Mouse (Mus musculus) MEL (cell line): Measurements from ENCODE around the gene Dock7. TPM values are rescaled to one million over a fixed set of nuclear protein-coding genes. Genes with fewer than 3 reads are reported as not detected.

Experiments
- DNase-seq: peaks from one replicate; pipeline ENCODE4 v3.0.0; 2011; ENCODE audit warnings: low read depth, low spot score
- H3K27ac ChIP-seq: 2 replicates; pipeline ENCODE4 v1.5.1; 2012; ENCODE audit warnings: low read depth, mild to moderate bottlenecking, control low read depth, low read length, moderate library complexity; ENCODE audit not compliant: control insufficient read depth
- H3K27me3 ChIP-seq, 2 experiments: fragments of 150-350 bp in 1 of 2; sonication (generic) in 1 of 2; 2 replicates each; pipeline ENCODE4 v1.6.1; 2012; ENCODE audit warnings: low read length in 2 of 2, mild to moderate bottlenecking in 2 of 2, improper control_type of control experiment in 1 of 2, moderate library complexity in 1 of 2; ENCODE audit not compliant: insufficient read depth in 2 of 2, control insufficient read depth in 1 of 2
- H3K36me3 ChIP-seq, 2 experiments: 2 replicates each; pipeline ENCODE4 v1.6.1; 2012 to 2014; ENCODE audit warnings: low read length in 2 of 2, improper control_type of control experiment in 1 of 2, inconsistent platforms in 1 of 2, mild to moderate bottlenecking in 1 of 2; ENCODE audit not compliant: insufficient read depth in 2 of 2, control insufficient read depth in 1 of 2
- H3K4me1 ChIP-seq, 2 experiments: fragments of 150-350 bp in 1 of 2; sonication (generic) in 1 of 2; 2 replicates each; pipeline ENCODE4 v1.6.1; 2012; ENCODE audit warnings: low read length in 2 of 2, improper control_type of control experiment in 1 of 2, mild to moderate bottlenecking in 1 of 2; ENCODE audit not compliant: insufficient read depth in 2 of 2, control insufficient read depth in 1 of 2
- H3K4me3 ChIP-seq, 2 experiments: fragments of 150-350 bp in 1 of 2; sonication (generic) in 1 of 2; 2 replicates each; pipeline ENCODE4 v1.5.1; 2012; ENCODE audit warnings: low read depth in 2 of 2, low read length in 2 of 2, mild to moderate bottlenecking in 2 of 2, moderate library complexity in 2 of 2, control low read depth in 1 of 2, improper control_type of control experiment in 1 of 2; ENCODE audit not compliant: control insufficient read depth in 1 of 2, insufficient read depth in 1 of 2
- H3K79me2 ChIP-seq: 2 replicates; pipeline ENCODE4 v1.6.1; 2012; ENCODE audit warnings: mild to moderate bottlenecking, low read length, moderate library complexity; ENCODE audit not compliant: control insufficient read depth, poor library complexity, insufficient read depth
- H3K9ac ChIP-seq: 2 replicates; pipeline ENCODE4 v1.6.1; 2012; ENCODE audit warnings: low read depth, mild to moderate bottlenecking, control low read depth, low read length, moderate library complexity; ENCODE audit not compliant: control insufficient read depth, poor library complexity, severe bottlenecking
- H3K9me3 ChIP-seq: fragments of 150-350 bp; sonication (generic); replicated peaks from 2 replicates; pipeline ENCODE4 v1.6.1; 2012; ENCODE audit warnings: mild to moderate bottlenecking, low read length, improper control_type of control experiment, moderate library complexity; ENCODE audit not compliant: insufficient read depth
- ETS1 ChIP-seq: IDR thresholded peaks from 2 replicates; pipeline ENCODE4 v1.6.1; 2012; ENCODE audit warnings: low read depth, mild to moderate bottlenecking, inconsistent platforms, low read length, improper control_type of control experiment, moderate library complexity
- HCFC1 ChIP-seq: IDR thresholded peaks from 2 replicates; pipeline ENCODE4 v1.6.1; 2012; ENCODE audit warnings: low read depth, mild to moderate bottlenecking, inconsistent platforms, low read length, improper control_type of control experiment, moderate library complexity
- MAFK ChIP-seq: IDR thresholded peaks from 2 replicates; pipeline ENCODE4 v1.6.1; 2011; ENCODE audit warnings: low read depth, mild to moderate bottlenecking, low read length, improper control_type of control experiment, borderline replicate concordance
- MAX ChIP-seq: IDR thresholded peaks from 2 replicates; pipeline ENCODE4 v1.6.1; 2011; ENCODE audit warnings: low read length, improper control_type of control experiment
- MAZ ChIP-seq: IDR thresholded peaks from 2 replicates; pipeline ENCODE4 v1.6.1; 2012; ENCODE audit warnings: low read depth, mild to moderate bottlenecking, inconsistent platforms, low read length, improper control_type of control experiment
- MEF2A ChIP-seq: IDR thresholded peaks from 2 replicates; pipeline ENCODE4 v1.6.1; 2014; ENCODE audit warnings: low read depth, mild to moderate bottlenecking, inconsistent platforms, low read length, improper control_type of control experiment; ENCODE audit not compliant: poor library complexity, insufficient replicate concordance, severe bottlenecking; ENCODE audit errors: extremely low read depth
- MYB ChIP-seq: IDR thresholded peaks from 2 replicates; pipeline ENCODE4 v1.6.1; 2011; ENCODE audit warnings: mild to moderate bottlenecking, low read depth, low read length, improper control_type of control experiment
- NRF1 ChIP-seq: IDR thresholded peaks from 2 replicates; pipeline ENCODE4 v1.6.1; 2014; ENCODE audit warnings: low read depth, mild to moderate bottlenecking, inconsistent platforms, low read length, improper control_type of control experiment, moderate library complexity; ENCODE audit not compliant: poor library complexity, insufficient read depth, severe bottlenecking
- POLR2A ChIP-seq, 2 experiments: IDR thresholded peaks; 2 replicates each; pipeline ENCODE4 v1.6.1; 2011 to 2012; ENCODE audit warnings: low read length in 2 of 2, mild to moderate bottlenecking in 2 of 2, control low read depth in 1 of 2, improper control_type of control experiment in 1 of 2, low read depth in 1 of 2, moderate library complexity in 1 of 2; ENCODE audit not compliant: control insufficient read depth in 1 of 2, insufficient read depth in 1 of 2, poor library complexity in 1 of 2
- RAD21 ChIP-seq: IDR thresholded peaks from 2 replicates; pipeline ENCODE4 v1.6.1; 2011; ENCODE audit warnings: mild to moderate bottlenecking, low read depth, low read length, improper control_type of control experiment
- RCOR1 ChIP-seq: IDR thresholded peaks from 2 replicates; pipeline ENCODE4 v1.6.1; 2012; ENCODE audit warnings: low read depth, mild to moderate bottlenecking, inconsistent platforms, low read length, improper control_type of control experiment
- TBP ChIP-seq: IDR thresholded peaks from 2 replicates; pipeline ENCODE4 v1.8.0; 2011; ENCODE audit warnings: low read depth, low read length, improper control_type of control experiment
- USF1 ChIP-seq: IDR thresholded peaks from 2 replicates; pipeline ENCODE4 v1.6.1; 2014; ENCODE audit warnings: low read depth, mild to moderate bottlenecking, inconsistent platforms, low read length, improper control_type of control experiment, moderate library complexity
- ZC3H11A ChIP-seq: IDR thresholded peaks from 2 replicates; pipeline ENCODE4 v1.6.1; 2012; ENCODE audit warnings: low read depth, mild to moderate bottlenecking, inconsistent platforms, low read length, improper control_type of control experiment
- ZNF384 ChIP-seq: IDR thresholded peaks from 2 replicates; pipeline ENCODE4 v1.6.1; 2012; ENCODE audit warnings: low read depth, mild to moderate bottlenecking, inconsistent platforms, low read length, improper control_type of control experiment
- polyA plus RNA-seq, 2 experiments: library from polyadenylated mRNA; stranded (reverse) in 1 of 2; unstranded in 1 of 2; fragments of >175 nt in 1 of 2; fragments of >200 nt in 1 of 2; gene quantifications; 2 replicates each; pipeline versions ENCODE4 v1.2.1 to v1.2.4; 2012; ENCODE audit warnings: low replicate concordance in 2 of 2, low read depth in 1 of 2; ENCODE audit not compliant: insufficient read length in 2 of 2, insufficient read depth in 1 of 2, missing spikeins in 1 of 2
- total RNA-seq: library from RNA; depleted of rRNA; stranded (reverse); fragments of 300-350 nt; gene quantifications from 2 replicates; pipeline ENCODE4 v1.2.3, GENCODE M21; 2012

Gene Dock7
- total and polyA plus RNA-seq, 3 experiments, result 19.5 to 19.8 TPM; not detected in 1

DNA sequence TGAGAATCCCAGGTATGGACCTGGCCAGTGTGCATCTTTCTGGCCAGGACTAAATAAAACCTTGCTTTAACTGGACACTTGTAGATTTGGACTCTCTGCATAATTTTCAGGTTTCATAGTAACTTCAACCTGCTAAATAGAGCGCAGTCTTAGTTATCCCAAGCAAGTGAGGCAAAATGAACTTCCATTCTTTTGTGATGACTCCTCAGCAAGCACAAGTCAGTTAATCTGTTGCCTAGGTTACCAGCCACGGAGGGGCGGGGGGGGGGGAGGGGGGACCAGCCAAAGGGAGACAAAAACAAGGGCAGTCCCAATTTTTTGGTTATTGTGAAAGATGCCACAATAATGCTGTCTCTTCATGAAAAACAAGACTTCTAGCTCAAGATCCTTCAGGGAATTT lies 39.7 kb upstream of the Dock7 start:
- DNase-seq, result no peak

DNA sequence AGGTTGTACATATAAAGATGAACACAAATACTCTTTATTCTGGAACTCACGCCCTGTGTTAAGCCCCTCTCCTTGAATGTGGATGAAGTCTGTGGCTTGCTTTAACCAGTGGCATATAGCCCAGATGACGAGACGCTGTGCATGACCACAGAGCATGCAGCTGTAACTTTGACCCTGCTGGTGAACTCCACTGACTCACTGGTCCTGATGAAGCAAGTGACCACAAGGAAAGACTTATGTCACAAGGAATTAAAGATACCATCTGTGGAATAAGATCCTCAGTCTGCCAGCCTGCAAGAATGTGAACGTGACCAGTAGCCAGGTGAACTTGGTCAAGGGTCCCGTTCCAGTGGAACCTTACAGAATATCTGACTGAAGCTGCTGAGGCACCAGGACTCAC lies 37.8 kb upstream of the Dock7 start:
- H3K36me3 ChIP-seq, result peaks cover 0 to 3% of the 10 kb centered on the region in 2 experiments; a peak in 2 of 4 replicates
- H3K4me1 ChIP-seq, result peaks cover 0 to 6% of the 10 kb centered on the region in 2 experiments; a peak in 2 of 4 replicates
- peaks cover 9 to 10% of the 10 kb centered on the region in 2 experiments for H3K27me3 ChIP-seq
- no peaks in the 10 kb centered on the region for H3K9me3 ChIP-seq
- H3K27ac ChIP-seq, result no peak overlapping the region
- H3K79me2 ChIP-seq, result no peaks in the 10 kb centered on the region
- H3K9ac ChIP-seq, result no peak overlapping the region
- no peak for DNase-seq
- H3K4me3 ChIP-seq, result no peak overlapping the region
- TF ChIP-seq MAX (no peak), ETS1 (no peak), POLR2A (IDR thresholded peaks at IDR 0.05; ENCODE audit: control insufficient read depth in 1 of 2, insufficient read depth in 1 of 2, low read depth in 1 of 2, low read length in 2 of 2, poor library complexity in 1 of 2) (no peak), MAFK (no peak)

More for the DNA sequence above, 39.7 kb upstream of the Dock7 start:
- Histone ChIP-seq H3K4me3 (no peak overlapping the region), H3K9ac (no peak overlapping the region), H3K36me3 (peaks cover 0 to 3% of the 10 kb centered on the region in 2 experiments; a peak in 2 of 4 replicates), H3K27ac (no peak overlapping the region), H3K79me2 (no peaks in the 10 kb centered on the region), H3K9me3 (no peaks in the 10 kb centered on the region), H3K27me3 (peaks cover 9 to 10% of the 10 kb centered on the region in 2 experiments), H3K4me1 (peaks cover 0 to 6% of the 10 kb centered on the region in 2 experiments; a peak in 2 of 4 replicates)
- TF ChIP-seq RAD21, result no peak
- no peak for TF ChIP-seq MAZ
- no peak for TF ChIP-seq USF1
- TF ChIP-seq ZC3H11A, result no peak
- TF ChIP-seq MYB, result no peak
- TF ChIP-seq MEF2A, result no peak
- TF ChIP-seq HCFC1, result no peak
- TF ChIP-seq TBP, result no peak
- TF ChIP-seq RCOR1, result no peak
- TF ChIP-seq ZNF384, result no peak
- no peak for TF ChIP-seq ETS1
- no peak for TF ChIP-seq NRF1
